Mouse (Mus musculus) kidney, embryonic 16.5 days (tissue): Measurements from ENCODE around the gene Arhgap10. TPM values are rescaled to one million over a fixed set of nuclear protein-coding genes. Genes with fewer than 3 reads are reported as not detected.

Source experiments
- ATAC-seq: fragments of 200-750 bp; cut with Nextera tagmentation; 2 replicates; pipeline ENCODE4 v1.8.0; 2017; ENCODE audit warnings: moderate TSS enrichment; ENCODE audit not compliant: low FRiP score, low TSS enrichment
- H3K27ac ChIP-seq: fragments of 300-500 bp; sonication (generic); 2 replicates; pipeline ENCODE4 v1.5.1; 2014; ENCODE audit warnings: low read length
- H3K27me3 ChIP-seq: fragments of 300-500 bp; sonication (generic); 2 replicates; pipeline ENCODE4 v1.6.1; 2014; ENCODE audit warnings: low read length, control low read depth, mixed read lengths; ENCODE audit not compliant: insufficient read depth
- H3K36me3 ChIP-seq: fragments of 300-500 bp; sonication (generic); 2 replicates; pipeline ENCODE4 v1.6.1; 2014; ENCODE audit warnings: low read length, control low read depth, mixed read lengths; ENCODE audit not compliant: insufficient read depth
- H3K4me1 ChIP-seq: fragments of 300-500 bp; sonication (generic); 2 replicates; pipeline ENCODE4 v1.6.1; 2014; ENCODE audit warnings: low read length, control low read depth, mixed read lengths; ENCODE audit not compliant: insufficient read depth
- H3K4me2 ChIP-seq: fragments of 300-500 bp; sonication (generic); replicated peaks from 2 replicates; pipeline ENCODE4 v1.6.1; 2014; ENCODE audit warnings: low read depth, low read length
- H3K4me3 ChIP-seq: fragments of 300-500 bp; sonication (generic); 2 replicates; pipeline ENCODE4 v1.5.1; 2014; ENCODE audit warnings: mild to moderate bottlenecking, low read length
- H3K9ac ChIP-seq: fragments of 300-500 bp; sonication (generic); replicated peaks from 2 replicates; pipeline ENCODE4 v1.6.1; 2014; ENCODE audit warnings: low read length
- H3K9me3 ChIP-seq: fragments of 300-500 bp; sonication (generic); 2 replicates; pipeline ENCODE4 v1.6.1; 2016; ENCODE audit warnings: low read length, control low read depth
- WGBS: fragments of 180-500 bp; shearing (Covaris S2); extraction: QIAGEN DNeasy Blood & Tissue Kit; methylation state at CpG from one replicate; pipeline ENCODE4 v1.1.7; 2014; 5-methylcytosine and 5-hydroxymethylcytosine counted together
- polyA plus RNA-seq: library from polyadenylated mRNA; unstranded; fragments of >200 nt; fragmentation: Nextera tagmentation; extraction: Ambion mirVana; gene quantifications from 2 replicates; pipeline ENCODE4 v1.2.1, GENCODE M21; 2015

Gene Arhgap10
- polyA plus RNA-seq, 1 experiment from 2014 or later = 36.0 TPM

GRCm38 (mm10) chr8:77311762-77312161 lies 206.0 kb downstream of the Arhgap10 start:
- Histone ChIP-seq H3K36me3 (0 out of 2 replicates have a peak, but pooled peaks cover 6% of the 10 kb centered on the region), H3K4me2 (no peak overlapping the region), H3K4me1 (no peaks in the 10 kb centered on the region), H3K9me3 (no peaks in the 10 kb centered on the region), H3K9ac (no peak overlapping the region), H3K27me3 (no peaks in the 10 kb centered on the region), H3K4me3 (no peak overlapping the region), H3K27ac (no peak overlapping the region)
- 78% methylated on average over 6 of the region's 6 CpGs for WGBS
- no peak for ATAC-seq

- WGBS = 84% methylated on average over 10 of the region's 10 CpGs
- H3K36me3 ChIP-seq = 0 out of 2 replicates have a peak, but pooled peaks cover 6% of the 10 kb centered on the region
These were observed 207.2 kb downstream of the Arhgap10 start for GRCm38 (mm10) chr8:77310541-77310940.

DNA sequence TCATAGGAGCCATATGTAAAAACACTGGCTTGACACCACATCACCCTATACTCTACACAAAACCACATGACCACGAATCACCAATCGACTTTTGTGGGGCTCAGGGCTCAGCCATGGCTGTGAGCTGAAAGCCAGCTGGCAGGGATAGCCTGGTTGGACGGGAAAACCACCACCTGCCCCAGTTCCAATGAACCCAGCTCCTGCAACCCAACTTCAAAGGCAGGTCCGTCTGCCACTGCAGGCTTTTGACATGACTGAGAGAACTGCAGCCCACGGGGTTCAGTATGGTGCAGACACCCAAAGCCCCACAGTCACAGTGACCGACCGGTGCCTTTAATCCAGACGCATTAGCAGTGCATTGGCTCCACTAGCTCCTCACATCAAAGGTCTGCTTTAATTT lies 207.7 kb downstream of the Arhgap10 start:
- Histone ChIP-seq H3K27ac (no peak overlapping the region), H3K9ac (no peak overlapping the region), H3K4me2 (no peak overlapping the region), H3K4me3 (no peak overlapping the region), H3K36me3 (0 out of 2 replicates have a peak, but pooled peaks cover 6% of the 10 kb centered on the region), H3K27me3 (no peaks in the 10 kb centered on the region), H3K4me1 (no peaks in the 10 kb centered on the region), H3K9me3 (no peaks in the 10 kb centered on the region)
- 71% methylated on average over 8 of the region's 8 CpGs for WGBS
- no peak for ATAC-seq

More at GRCm38 (mm10) chr8:77310541-77310940, 207.2 kb downstream of the Arhgap10 start:
- H3K4me1 ChIP-seq = no peaks in the 10 kb centered on the region
- H3K9me3 ChIP-seq = no peaks in the 10 kb centered on the region
- no peak overlapping the region for H3K27ac ChIP-seq
- no peak overlapping the region for H3K9ac ChIP-seq
- H3K4me2 ChIP-seq = no peak overlapping the region
- ATAC-seq = no peak
- no peak overlapping the region for H3K4me3 ChIP-seq
- H3K27me3 ChIP-seq = no peaks in the 10 kb centered on the region

DNA sequence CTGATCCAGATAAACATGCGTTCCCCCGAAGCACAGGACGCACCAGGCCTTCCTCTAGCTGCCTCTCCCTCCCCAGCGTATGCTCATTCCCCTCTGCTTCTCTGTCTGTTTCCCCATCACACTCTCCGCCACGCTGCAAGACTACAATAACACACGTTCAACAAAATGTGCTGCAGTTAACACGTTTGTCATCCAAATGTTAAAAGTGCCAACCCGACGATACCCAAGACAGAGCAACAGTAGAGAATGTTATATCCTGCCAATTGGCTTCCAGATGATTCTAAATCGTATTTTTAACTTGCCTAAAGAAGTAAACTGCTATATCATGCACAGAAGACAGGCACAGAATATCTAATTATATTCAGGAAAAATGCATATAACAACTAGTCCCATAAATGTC lies 223.2 kb downstream of the Arhgap10 start:
- no peak overlapping the region for H3K9ac ChIP-seq
- no peak overlapping the region for H3K27ac ChIP-seq
- H3K4me3 ChIP-seq = no peak overlapping the region
- H3K4me1 ChIP-seq = no peaks in the 10 kb centered on the region
- 85% methylated on average over 11 of the region's 11 CpGs for WGBS
- ATAC-seq = no peak
- no peaks in the 10 kb centered on the region for H3K9me3 ChIP-seq
- peaks cover 12% of the 10 kb centered on the region; the same call in 1 of the 2 replicates for H3K36me3 ChIP-seq
- no peaks in the 10 kb centered on the region for H3K27me3 ChIP-seq
- H3K4me2 ChIP-seq = no peak overlapping the region

- no peaks in the 10 kb centered on the region for H3K9me3 ChIP-seq
- no peaks in the 10 kb centered on the region for H3K27me3 ChIP-seq
- H3K4me3 ChIP-seq = no peak overlapping the region
These were observed 225.1 kb downstream of the Arhgap10 start for GRCm38 (mm10) chr8:77292649-77293048.

GRCm38 (mm10) chr8:77292120-77292519 lies 225.6 kb downstream of the Arhgap10 start:
- no peak overlapping the region for H3K27ac ChIP-seq
- H3K4me2 ChIP-seq = no peak overlapping the region
- H3K9ac ChIP-seq = no peak overlapping the region
- no peaks in the 10 kb centered on the region for H3K4me1 ChIP-seq
- no peak overlapping the region for H3K4me3 ChIP-seq
- 75% methylated on average over 4 of the region's 4 CpGs for WGBS
- no peak for ATAC-seq
- no peaks in the 10 kb centered on the region for H3K27me3 ChIP-seq
- peaks cover 6% of the 10 kb centered on the region; the same call in 1 of the 2 replicates for H3K36me3 ChIP-seq
- no peaks in the 10 kb centered on the region for H3K9me3 ChIP-seq

More at GRCm38 (mm10) chr8:77292649-77293048, 225.1 kb downstream of the Arhgap10 start:
- Histone ChIP-seq H3K9ac (no peak overlapping the region), H3K36me3 (peaks cover 8% of the 10 kb centered on the region; the same call in 1 of the 2 replicates), H3K27ac (no peak overlapping the region), H3K4me2 (no peak overlapping the region), H3K4me1 (no peaks in the 10 kb centered on the region)
- no peak for ATAC-seq
- 70% methylated on average over 11 of the region's 11 CpGs for WGBS

DNA sequence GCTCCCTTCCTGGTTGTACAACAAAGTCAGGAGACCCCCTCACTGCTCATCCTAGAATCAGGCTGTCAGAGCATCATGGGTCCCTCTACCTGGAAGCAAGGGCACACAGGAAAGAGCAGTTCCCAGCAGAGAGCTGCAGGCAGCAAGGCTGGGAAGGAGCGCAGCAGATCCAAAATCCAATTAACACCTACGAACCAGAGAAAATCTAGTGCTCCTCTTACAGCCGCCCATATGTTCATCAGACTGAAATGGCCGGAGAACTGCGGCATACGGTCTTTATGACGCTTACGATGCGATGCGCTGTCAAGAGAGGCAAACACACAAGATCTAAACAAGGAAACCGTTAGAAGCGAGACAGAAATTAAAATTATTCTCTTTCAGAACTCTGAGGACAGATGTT lies 229.3 kb downstream of the Arhgap10 start:
- H3K4me1 ChIP-seq = no peaks in the 10 kb centered on the region
- no peaks in the 10 kb centered on the region for H3K27me3 ChIP-seq
- H3K9ac ChIP-seq = no peak overlapping the region
- no peak for ATAC-seq
- no peaks in the 10 kb centered on the region; the same call in 1 of the 2 replicates for H3K36me3 ChIP-seq
- H3K4me3 ChIP-seq = no peak overlapping the region
- 86% methylated on average over 12 of the region's 12 CpGs for WGBS
- H3K4me2 ChIP-seq = no peak overlapping the region
- H3K27ac ChIP-seq = no peak overlapping the region
- no peaks in the 10 kb centered on the region for H3K9me3 ChIP-seq

DNA sequence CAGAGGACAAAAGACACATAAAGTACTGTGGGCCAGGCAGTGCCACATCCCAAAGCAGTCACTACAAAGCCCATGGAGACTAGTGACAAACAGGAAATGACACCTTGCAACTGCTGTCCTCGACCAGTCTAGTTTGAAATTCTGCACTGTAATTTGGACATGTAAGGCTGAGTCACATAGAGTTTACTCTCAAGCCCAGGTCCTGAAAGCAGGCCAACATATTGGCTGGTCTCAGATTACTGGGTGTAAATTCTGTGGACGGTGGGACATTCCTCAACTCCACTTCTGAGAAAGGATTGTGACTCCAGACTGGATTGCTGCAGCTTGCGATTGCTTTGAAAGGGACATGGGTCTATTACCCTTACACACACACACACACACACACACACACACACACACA lies 229.7 kb downstream of the Arhgap10 start:
- 33% methylated on average over 3 of the region's 3 CpGs for WGBS

GRCm38 (mm10) chr8:77284473-77284872 lies 233.3 kb downstream of the Arhgap10 start:
- Histone ChIP-seq H3K9ac (no peak overlapping the region), H3K4me3 (no peak overlapping the region), H3K27me3 (no peaks in the 10 kb centered on the region), H3K4me2 (no peak overlapping the region), H3K9me3 (no peaks in the 10 kb centered on the region), H3K36me3 (no peaks in the 10 kb centered on the region; the same call in 1 of the 2 replicates), H3K4me1 (no peaks in the 10 kb centered on the region), H3K27ac (no peak overlapping the region)
- 88% methylated on average over 3 of the region's 3 CpGs for WGBS
- no peak for ATAC-seq

More for the DNA sequence above, 229.7 kb downstream of the Arhgap10 start:
- Histone ChIP-seq H3K9ac (no peak overlapping the region), H3K4me1 (no peaks in the 10 kb centered on the region), H3K4me2 (no peak overlapping the region), H3K9me3 (no peaks in the 10 kb centered on the region), H3K27ac (no peak overlapping the region), H3K27me3 (no peaks in the 10 kb centered on the region), H3K36me3 (no peaks in the 10 kb centered on the region; the same call in 1 of the 2 replicates), H3K4me3 (no peak overlapping the region)
- no peak for ATAC-seq

GRCm38 (mm10) chr8:77282605-77283236 lies 235.0 kb downstream of the Arhgap10 start:
- Histone ChIP-seq H3K4me2 (no peak overlapping the region), H3K36me3 (no peaks in the 10 kb centered on the region; the same call in 1 of the 2 replicates), H3K27me3 (no peaks in the 10 kb centered on the region), H3K9ac (no peak overlapping the region), H3K27ac (no peak overlapping the region), H3K9me3 (no peaks in the 10 kb centered on the region), H3K4me3 (no peak overlapping the region), H3K4me1 (no peaks in the 10 kb centered on the region)
- WGBS = 84% methylated on average over 7 of the region's 7 CpGs
- ATAC-seq = 0 out of 2 replicates have a peak, but pooled peaks have one; percentile 15
